Mouse (Mus musculus): ENCODE results near the gene Galnt18. TPM values are rescaled to one million over a fixed set of nuclear protein-coding genes. Genes with fewer than 3 reads are reported as not detected.

Gene Galnt18
- polyA plus RNA-seq, 1 experiment from 2014 or later, result 112 TPM

GRCm38 (mm10) chr7:111450286-111451095, 329.3 kb downstream of the Galnt18 start:
- Histone ChIP-seq H3K4me1 (ENCODE audit: insufficient read depth, low read depth, low read length) (no peaks in the 10 kb centered on the region), H3K27ac (ENCODE audit: low read length) (no peak overlapping the region), H3K4me3 (ENCODE audit: low read depth, low read length) (no peak overlapping the region), H3K4me2 (replicated peaks; ENCODE audit: low read depth, low read length) (no peak overlapping the region), H3K36me3 (ENCODE audit: insufficient read depth, low read length) (no peaks in the 10 kb centered on the region), H3K9me3 (ENCODE audit: low read length) (no peaks in the 10 kb centered on the region), H3K9ac (replicated peaks; ENCODE audit: low read depth) (no peak overlapping the region), H3K27me3 (replicated peaks; ENCODE audit: insufficient read depth, low read length) (no peaks in the 10 kb centered on the region)
- no peak for ATAC-seq
- no peak for DNase-seq (ENCODE audit: low spot score)
- TF ChIP-seq EP300 (IDR thresholded peaks at IDR 0.05) (no peak), CTCF (IDR thresholded peaks at IDR 0.05) (no peak)
- WGBS, result 42% methylated on average over 6 of the region's 6 CpGs

DNA sequence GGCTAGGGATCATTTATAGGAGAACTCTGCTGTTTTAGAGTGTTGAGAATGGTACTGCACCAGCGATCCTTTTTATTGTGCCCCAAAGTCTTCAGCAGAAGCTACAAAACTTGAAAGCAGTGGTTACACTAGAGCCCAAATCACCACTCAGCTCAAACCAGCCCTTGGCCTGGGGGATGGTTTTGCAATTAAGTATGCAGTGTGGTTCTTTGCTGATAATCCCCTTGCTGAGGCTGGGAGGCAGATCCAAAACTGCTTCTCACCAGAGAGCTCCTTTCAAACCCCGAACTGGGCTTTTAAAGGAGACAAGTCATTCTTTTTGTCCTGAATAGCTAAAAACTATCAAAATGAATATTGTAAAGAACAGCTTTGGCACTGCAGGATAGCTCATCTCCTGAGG, 346.6 kb downstream of the Galnt18 start:
- no peak overlapping the region for H3K4me3 ChIP-seq (ENCODE audit: low read depth, low read length)
- H3K27me3 ChIP-seq (replicated peaks; ENCODE audit: insufficient read depth, low read length), result no peaks in the 10 kb centered on the region
- DNase-seq (ENCODE audit: low spot score) (no peak), ATAC-seq (no peak)
- H3K9me3 ChIP-seq (ENCODE audit: low read length), result no peaks in the 10 kb centered on the region
- H3K4me1 ChIP-seq (ENCODE audit: insufficient read depth, low read depth, low read length), result no peaks in the 10 kb centered on the region
- TF ChIP-seq EP300 (IDR thresholded peaks at IDR 0.05), result no peak
- TF ChIP-seq CTCF (IDR thresholded peaks at IDR 0.05), result no peak
- no peaks in the 10 kb centered on the region for H3K36me3 ChIP-seq (ENCODE audit: insufficient read depth, low read length)
- no peak overlapping the region for H3K4me2 ChIP-seq (replicated peaks; ENCODE audit: low read depth, low read length)
- no peak overlapping the region for H3K9ac ChIP-seq (replicated peaks; ENCODE audit: low read depth)
- no peak overlapping the region for H3K27ac ChIP-seq (ENCODE audit: low read length)
- WGBS, result 59% methylated on average over 2 of the region's 2 CpGs

DNA sequence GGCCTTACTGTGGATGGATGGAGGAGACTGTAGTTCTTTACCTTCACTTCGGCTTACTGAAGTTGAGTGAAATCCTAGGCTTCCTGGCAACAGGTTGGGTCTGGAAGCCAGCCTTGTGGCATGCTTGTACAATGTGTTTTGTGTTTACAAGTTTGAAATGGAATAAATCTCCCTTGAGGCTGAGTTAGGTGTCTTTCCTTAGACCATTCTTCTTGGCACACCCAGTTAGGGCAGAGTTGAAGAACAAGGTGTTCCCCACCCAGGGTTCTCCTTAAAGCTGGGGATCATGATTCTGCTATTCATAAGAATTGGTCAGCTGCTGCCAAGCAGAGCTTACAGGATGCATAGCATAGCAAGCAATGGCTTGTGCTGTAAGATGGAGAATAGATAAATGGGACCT, 352.4 kb downstream of the Galnt18 start:
- no peak overlapping the region for H3K9ac ChIP-seq (replicated peaks; ENCODE audit: low read depth)
- no peak overlapping the region for H3K27ac ChIP-seq (ENCODE audit: low read length)
- no peaks in the 10 kb centered on the region for H3K36me3 ChIP-seq (ENCODE audit: insufficient read depth, low read length)
- no peak overlapping the region for H3K4me3 ChIP-seq (ENCODE audit: low read depth, low read length)
- ATAC-seq (no peak), DNase-seq (ENCODE audit: low spot score) (no peak)
- no peak overlapping the region for H3K4me2 ChIP-seq (replicated peaks; ENCODE audit: low read depth, low read length)
- no peak for TF ChIP-seq CTCF (IDR thresholded peaks at IDR 0.05)
- no peak for TF ChIP-seq EP300 (IDR thresholded peaks at IDR 0.05)
- no peaks in the 10 kb centered on the region for H3K27me3 ChIP-seq (replicated peaks; ENCODE audit: insufficient read depth, low read length)
- WGBS, result 67% methylated on average over 1 of the region's 1 CpGs
- H3K4me1 ChIP-seq (ENCODE audit: insufficient read depth, low read depth, low read length), result no peaks in the 10 kb centered on the region
- H3K9me3 ChIP-seq (ENCODE audit: low read length), result no peaks in the 10 kb centered on the region

Small RNA genes lying within 50 kb of the gene (microRNA-seq; reads per million reads assigned to microRNA genes)
- not detected for gene Gm25787

Other genes with a start within 250 kb of the Galnt18 start
- 33.1 and 36.4 TPM in 2 replicates for gene Usp47, start 243.5 kb upstream of the Galnt18 start, polyA plus RNA-seq (2015; fragmentation: Nextera tagmentation; extraction: Ambion mirVana)